Mouse (Mus musculus): ENCODE data around the gene Nkx2-1. TPM values are rescaled to one million over a fixed set of nuclear protein-coding genes. Genes with fewer than 3 reads are reported as not detected.
A peak's percentile ranks its signal among the peaks of the same experiment; 100 is the strongest.

Gene Nkx2-1
- polyA plus RNA-seq, 1 experiment from 2014 or later = 36.6 TPM

DNA sequence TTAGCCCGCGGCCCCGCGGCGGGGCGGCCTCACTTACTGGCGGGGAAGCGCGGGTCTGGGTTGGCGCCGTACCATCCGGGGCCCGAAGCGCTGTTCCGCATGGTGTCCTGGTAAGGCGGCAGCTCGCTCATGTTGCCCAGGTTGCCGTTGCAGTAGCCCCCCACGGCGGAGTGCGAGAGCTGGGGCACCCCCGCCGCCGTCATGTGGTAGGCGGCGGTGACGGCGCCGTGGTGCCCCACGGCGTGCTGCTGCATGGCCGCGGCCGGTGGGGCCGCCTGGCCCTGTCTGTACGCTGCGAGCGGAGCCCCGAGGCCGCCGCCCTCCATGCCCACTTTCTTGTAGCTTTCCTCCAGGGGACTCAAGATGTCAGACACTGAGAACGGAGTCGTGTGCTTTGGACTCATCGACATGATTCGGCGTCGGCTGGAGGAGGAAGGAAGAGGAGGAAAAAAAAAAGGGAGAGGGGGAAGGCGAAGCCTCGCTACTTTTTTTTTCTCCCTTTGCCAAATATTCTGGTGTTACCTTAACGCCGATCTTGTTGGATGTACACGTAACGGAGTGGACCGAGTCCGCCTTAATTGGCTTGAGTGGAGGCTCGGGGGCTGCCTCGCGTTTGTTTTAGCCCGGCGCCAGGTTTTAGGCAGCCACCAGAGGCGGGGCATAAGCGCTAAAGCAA is 1.9 kb downstream of the Nkx2-1 start:
- ATAC-seq (replicated peaks; ENCODE audit: low FRiP score) (0 out of 2 replicates have a peak, but pooled peaks have one; percentile 16), DNase-seq (ENCODE audit: low spot score) (no peak)
- H3K4me3 ChIP-seq (ENCODE audit: low read depth, low read length) = peak overlapping the region; percentile 40

DNA sequence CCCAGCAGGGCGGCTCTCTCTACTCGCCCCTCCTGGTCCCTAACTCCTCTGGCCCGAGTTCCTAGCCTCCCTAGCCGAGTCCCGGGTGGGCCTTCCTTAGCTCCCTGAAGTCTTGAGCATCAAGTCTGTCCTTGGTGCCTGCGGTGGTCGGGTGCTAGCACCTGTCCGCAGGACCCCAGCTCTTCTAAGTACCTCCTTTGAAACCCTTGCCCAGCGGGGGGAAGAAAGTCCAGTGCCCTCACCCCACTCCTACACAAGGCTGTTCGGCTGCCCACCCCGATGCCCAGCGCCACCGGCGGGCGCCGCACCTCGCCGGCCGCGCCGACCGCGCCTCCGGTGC is 2.4 kb downstream of the Nkx2-1 start:
- Histone ChIP-seq H3K9me3 (ENCODE audit: control insufficient read depth, low read length) (no peaks in the 10 kb centered on the region), H3K4me1 (replicated peaks; ENCODE audit: control insufficient read depth, insufficient read depth, low read length) (0 out of 2 replicates have a peak, but pooled peaks cover 3% of the 10 kb centered on the region), H3K9ac (ENCODE audit: low read length) (peak overlapping the region; percentile 63), H3K4me3 (ENCODE audit: low read depth, low read length) (peak overlapping the region; percentile 40), H3K27ac (ENCODE audit: low read depth, low read length) (peak overlapping the region; percentile 73), H3K27me3 (ENCODE audit: control insufficient read depth, insufficient read depth, low read length) (peaks cover 93% of the 10 kb centered on the region), H3K4me2 (ENCODE audit: low read depth, low read length, severe bottlenecking) (no peak overlapping the region), H3K36me3 (ENCODE audit: control insufficient read depth, insufficient read depth, low read length) (no peaks in the 10 kb centered on the region; the same call in 1 of the 2 replicates)
- no peak for ATAC-seq (replicated peaks; ENCODE audit: low FRiP score)
- no peak for DNase-seq (ENCODE audit: low spot score)
- WGBS = under 1% methylated on average over 24 of the region's 24 CpGs

More for the DNA sequence above, 1.9 kb downstream of the Nkx2-1 start:
- Histone ChIP-seq H3K9ac (ENCODE audit: low read length) (peak overlapping the region; percentile 63), H3K36me3 (ENCODE audit: control insufficient read depth, insufficient read depth, low read length) (no peaks in the 10 kb centered on the region; the same call in 1 of the 2 replicates), H3K27ac (ENCODE audit: low read depth, low read length) (peak overlapping the region; percentile 73), H3K4me1 (replicated peaks; ENCODE audit: control insufficient read depth, insufficient read depth, low read length) (0 out of 2 replicates have a peak, but pooled peaks cover 3% of the 10 kb centered on the region), H3K9me3 (ENCODE audit: control insufficient read depth, low read length) (no peaks in the 10 kb centered on the region), H3K4me2 (ENCODE audit: low read depth, low read length, severe bottlenecking) (peak overlapping the region; percentile 30), H3K27me3 (ENCODE audit: control insufficient read depth, insufficient read depth, low read length) (peaks cover 93% of the 10 kb centered on the region)
- under 1% methylated on average over 61 of the region's 62 CpGs for WGBS

DNA sequence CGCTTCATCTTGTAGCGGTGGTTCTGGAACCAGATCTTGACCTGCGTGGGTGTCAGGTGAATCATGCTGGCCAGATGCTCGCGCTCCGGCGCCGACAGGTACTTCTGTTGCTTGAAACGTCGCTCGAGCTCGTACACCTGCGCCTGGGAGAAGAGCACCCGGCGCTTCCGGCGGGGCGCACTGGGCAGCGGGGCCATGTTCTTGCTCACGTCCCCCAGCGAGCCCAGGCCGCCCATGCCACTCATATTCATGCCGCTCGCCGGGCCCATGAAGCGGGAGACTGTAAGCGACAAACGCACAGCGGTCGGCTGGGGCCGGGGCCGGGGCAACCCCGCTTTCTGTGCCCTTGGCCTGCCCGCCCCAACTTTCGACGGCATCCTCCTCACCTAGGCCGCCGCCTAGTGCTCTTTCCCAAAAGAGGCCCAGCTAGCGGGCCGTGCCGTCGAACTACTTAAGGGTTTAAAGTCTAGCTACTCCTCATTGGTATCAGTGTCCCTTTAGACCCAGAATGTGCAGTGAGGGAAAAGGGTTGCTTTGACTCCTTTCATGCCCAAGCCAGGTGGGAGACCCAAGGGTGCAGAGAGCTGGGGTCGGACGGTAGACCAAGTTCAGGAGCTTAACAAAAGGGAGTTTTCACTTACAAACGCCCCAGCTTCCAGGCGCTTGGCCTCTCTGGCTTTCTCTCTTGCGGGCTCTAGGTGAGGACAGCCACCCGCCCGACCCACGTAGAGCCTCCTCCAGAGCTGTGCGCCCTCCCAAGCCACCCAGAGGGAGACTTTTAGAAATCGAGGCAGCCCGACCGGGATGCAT is 3.0 kb downstream of the Nkx2-1 start:
- Histone ChIP-seq H3K27me3 (ENCODE audit: control insufficient read depth, insufficient read depth, low read length) (peaks cover 93% of the 10 kb centered on the region), H3K9ac (ENCODE audit: low read length) (peak overlapping the region; percentile 63), H3K9me3 (ENCODE audit: control insufficient read depth, low read length) (no peaks in the 10 kb centered on the region), H3K4me3 (ENCODE audit: low read depth, low read length) (peak overlapping the region; percentile 40), H3K4me1 (replicated peaks; ENCODE audit: control insufficient read depth, insufficient read depth, low read length) (0 out of 2 replicates have a peak, but pooled peaks cover 2% of the 10 kb centered on the region), H3K27ac (ENCODE audit: low read depth, low read length) (peak overlapping the region; percentile 73), H3K36me3 (ENCODE audit: control insufficient read depth, insufficient read depth, low read length) (no peaks in the 10 kb centered on the region; the same call in 1 of the 2 replicates), H3K4me2 (ENCODE audit: low read depth, low read length, severe bottlenecking) (peak overlapping the region; percentile 29; the same call in 1 of the 2 replicates)
- DNase-seq (ENCODE audit: low spot score) (peak; percentile 74), ATAC-seq (replicated peaks; ENCODE audit: low FRiP score) (no peak)
- WGBS = under 1% methylated on average over 54 of the region's 54 CpGs

DNA sequence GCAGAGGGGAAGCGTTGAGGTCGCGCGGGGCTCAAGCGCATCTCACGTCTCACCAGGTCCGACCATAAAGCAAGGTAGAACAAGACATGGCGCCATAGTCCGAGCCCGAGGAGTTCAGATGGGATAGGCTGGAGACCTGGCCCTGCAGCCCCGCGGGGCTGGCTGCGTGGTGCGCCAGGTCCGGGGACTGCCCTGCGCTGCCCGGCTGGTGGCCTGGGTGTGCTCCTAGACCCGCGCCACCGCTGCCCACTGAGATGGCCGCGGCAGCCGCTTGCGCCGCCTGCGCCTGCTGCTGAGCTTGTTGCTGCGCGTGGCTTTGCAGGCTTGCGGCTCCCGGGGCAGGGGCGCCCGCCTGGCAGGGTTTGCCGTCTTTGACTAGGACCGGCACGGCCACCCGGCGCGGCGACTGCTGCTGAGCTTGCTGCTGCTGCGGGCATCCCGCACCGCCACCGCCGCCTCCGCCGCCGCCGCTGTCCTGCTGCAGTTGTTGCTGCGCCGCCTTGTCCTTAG is 3.7 kb downstream of the Nkx2-1 start:
- ATAC-seq (replicated peaks; ENCODE audit: low FRiP score) (peak; percentile 40), DNase-seq (ENCODE audit: low spot score) (peak; percentile 78)
- H3K27ac ChIP-seq (ENCODE audit: low read depth, low read length) = peak overlapping the region; percentile 73
- H3K4me3 ChIP-seq (ENCODE audit: low read depth, low read length) = peak overlapping the region; percentile 40
- peak overlapping the region; percentile 29; the same call in 1 of the 2 replicates for H3K4me2 ChIP-seq (ENCODE audit: low read depth, low read length, severe bottlenecking)
- H3K9me3 ChIP-seq (ENCODE audit: control insufficient read depth, low read length) = no peaks in the 10 kb centered on the region
- H3K4me1 ChIP-seq (replicated peaks; ENCODE audit: control insufficient read depth, insufficient read depth, low read length) = no peaks in the 10 kb centered on the region
- peaks cover 93% of the 10 kb centered on the region for H3K27me3 ChIP-seq (ENCODE audit: control insufficient read depth, insufficient read depth, low read length)
- peak overlapping the region; percentile 63 for H3K9ac ChIP-seq (ENCODE audit: low read length)
- WGBS = under 1% methylated on average over 46 of the region's 50 CpGs
- H3K36me3 ChIP-seq (ENCODE audit: control insufficient read depth, insufficient read depth, low read length) = no peaks in the 10 kb centered on the region; the same call in 1 of the 2 replicates

DNA sequence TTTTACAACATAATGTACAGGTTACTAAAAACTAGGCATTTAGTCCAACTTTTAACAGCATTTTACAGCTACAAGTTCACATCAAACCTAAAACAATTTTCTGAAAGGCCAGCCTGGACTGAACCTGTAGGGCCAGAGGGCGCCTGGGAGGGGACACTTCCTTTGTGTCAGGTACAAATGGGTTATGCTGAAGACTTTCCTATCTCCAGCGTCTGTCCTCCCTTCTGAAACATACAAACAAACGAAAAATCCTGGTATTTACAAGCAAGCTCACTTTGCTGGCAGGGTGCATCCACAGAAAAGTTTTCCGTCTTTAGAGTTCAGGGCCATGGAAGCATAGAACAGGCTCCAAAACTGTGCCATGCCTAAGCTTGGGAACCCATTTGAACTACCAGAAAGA is 4.6 kb downstream of the Nkx2-1 start:
- ATAC-seq (replicated peaks; ENCODE audit: low FRiP score) (no peak), DNase-seq (ENCODE audit: low spot score) (no peak)
- peak overlapping the region; percentile 40 for H3K4me3 ChIP-seq (ENCODE audit: low read depth, low read length)
- H3K27ac ChIP-seq (ENCODE audit: low read depth, low read length) = no peak overlapping the region
- H3K9ac ChIP-seq (ENCODE audit: low read length) = peak overlapping the region; percentile 10; the same call in 1 of the 2 replicates
- WGBS = 0% methylated on average over 4 of the region's 4 CpGs
- no peaks in the 10 kb centered on the region for H3K9me3 ChIP-seq (ENCODE audit: control insufficient read depth, low read length)
- no peaks in the 10 kb centered on the region; the same call in 1 of the 2 replicates for H3K36me3 ChIP-seq (ENCODE audit: control insufficient read depth, insufficient read depth, low read length)
- no peaks in the 10 kb centered on the region for H3K4me1 ChIP-seq (replicated peaks; ENCODE audit: control insufficient read depth, insufficient read depth, low read length)
- no peak overlapping the region; the same call in 1 of the 2 replicates for H3K4me2 ChIP-seq (ENCODE audit: low read depth, low read length, severe bottlenecking)
- H3K27me3 ChIP-seq (ENCODE audit: control insufficient read depth, insufficient read depth, low read length) = peaks cover 91% of the 10 kb centered on the region

DNA sequence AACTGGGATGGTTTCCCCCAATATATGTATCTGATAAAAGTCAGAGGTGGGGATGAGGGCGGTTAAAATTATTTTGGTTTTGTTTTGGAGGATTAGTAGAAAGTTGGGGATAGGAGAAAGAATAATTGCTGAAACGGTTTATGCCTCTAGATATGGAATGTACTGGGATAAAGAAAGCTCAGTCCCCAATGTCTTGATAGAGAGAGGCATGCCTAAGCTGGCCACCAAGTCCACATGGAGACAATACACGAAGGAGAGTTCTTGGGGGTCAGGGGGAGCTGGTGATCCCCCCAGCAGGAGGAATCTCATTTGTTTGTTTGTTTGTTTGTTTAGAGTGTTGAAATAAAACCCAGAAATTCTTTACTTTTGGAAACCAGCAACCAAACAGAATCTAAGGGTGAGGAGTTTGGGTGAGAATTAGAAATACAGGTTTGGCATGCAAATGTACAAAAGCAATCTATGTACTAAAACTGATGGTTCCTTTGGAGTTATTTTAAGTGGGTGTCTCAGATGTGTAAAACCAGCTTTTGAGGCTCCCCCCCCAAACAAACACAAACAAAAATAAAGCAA is 5.6 kb downstream of the Nkx2-1 start:
- 4% methylated on average over 3 of the region's 3 CpGs for WGBS
- Histone ChIP-seq H3K4me3 (ENCODE audit: low read depth, low read length) (peak overlapping the region; percentile 13; the same call in 1 of the 2 replicates), H3K9ac (ENCODE audit: low read length) (peak overlapping the region; percentile 42; the same call in 1 of the 2 replicates), H3K4me2 (ENCODE audit: low read depth, low read length, severe bottlenecking) (peak overlapping the region; percentile 21; the same call in 1 of the 2 replicates), H3K27ac (ENCODE audit: low read depth, low read length) (no peak overlapping the region), H3K9me3 (ENCODE audit: control insufficient read depth, low read length) (no peaks in the 10 kb centered on the region), H3K27me3 (ENCODE audit: control insufficient read depth, insufficient read depth, low read length) (peaks cover 91% of the 10 kb centered on the region), H3K36me3 (ENCODE audit: control insufficient read depth, insufficient read depth, low read length) (no peaks in the 10 kb centered on the region; the same call in 1 of the 2 replicates), H3K4me1 (replicated peaks; ENCODE audit: control insufficient read depth, insufficient read depth, low read length) (no peaks in the 10 kb centered on the region)
- DNase-seq (ENCODE audit: low spot score) = no peak
- no peak for ATAC-seq (replicated peaks; ENCODE audit: low FRiP score)

DNA sequence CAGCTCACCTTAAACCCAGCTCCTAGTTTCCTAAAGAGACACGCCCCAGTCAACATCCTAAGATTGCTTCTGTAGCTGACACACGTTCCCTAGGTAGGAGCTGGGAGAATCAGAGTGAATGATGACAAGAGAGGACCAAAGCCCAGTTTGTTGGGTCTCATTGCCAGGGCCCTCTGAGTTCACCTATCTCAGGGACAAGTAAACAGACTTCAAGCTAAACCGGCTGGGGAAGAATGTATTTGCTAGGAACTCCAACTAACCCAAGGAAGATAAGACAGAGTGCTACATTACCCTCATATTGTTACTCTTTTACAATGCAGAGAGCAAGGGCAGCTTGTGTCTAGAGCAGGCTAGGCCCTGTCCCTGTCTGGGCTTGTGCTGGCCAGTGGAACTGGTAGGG is 6.8 kb downstream of the Nkx2-1 start:
- no peaks in the 10 kb centered on the region for H3K9me3 ChIP-seq (ENCODE audit: control insufficient read depth, low read length)
- no peaks in the 10 kb centered on the region; the same call in 1 of the 2 replicates for H3K36me3 ChIP-seq (ENCODE audit: control insufficient read depth, insufficient read depth, low read length)
- no peak for DNase-seq (ENCODE audit: low spot score)
- peak overlapping the region; percentile 13 for H3K4me2 ChIP-seq (ENCODE audit: low read depth, low read length, severe bottlenecking)
- no peak overlapping the region for H3K4me3 ChIP-seq (ENCODE audit: low read depth, low read length)
- H3K4me1 ChIP-seq (replicated peaks; ENCODE audit: control insufficient read depth, insufficient read depth, low read length) = no peaks in the 10 kb centered on the region
- peaks cover 90% of the 10 kb centered on the region for H3K27me3 ChIP-seq (ENCODE audit: control insufficient read depth, insufficient read depth, low read length)
- no peak for ATAC-seq (replicated peaks; ENCODE audit: low FRiP score)
- no peak overlapping the region for H3K27ac ChIP-seq (ENCODE audit: low read depth, low read length)
- no peak overlapping the region; the same call in 1 of the 2 replicates for H3K9ac ChIP-seq (ENCODE audit: low read length)
- 2% methylated on average over 3 of the region's 3 CpGs for WGBS

Data from forebrain, embryonic 11.5 days (tissue).